Comparison of ENCODE assay signal across 8 mouse cellular contexts in genomic region chr17:6697224-6697775, GRCm38 (mm10). TPM values are rescaled to one million over a fixed set of nuclear protein-coding genes. Genes with fewer than 3 reads are reported as not detected.
DNase-seq lines count a peak whose midpoint lies in the region; ATAC-seq and TF ChIP-seq lines count a peak whose summit lies in the region.
"Not testable (repeated sequence)": the region's sequence is repeated elsewhere in the genome, so short reads cannot be mapped to it uniquely, and the experiment has no call there.

No protein-coding gene starts in this region.

- peak; percentile 37 for TF ChIP-seq RAD21 in MEL (IDR thresholded peaks at IDR 0.05; ENCODE audit: low read depth, low read length)

- not testable (repeated sequence) for H3K36me3 ChIP-seq in MEL (ENCODE audit: control insufficient read depth in 1 of 2, insufficient read depth in 2 of 2, low read length in 2 of 2); forebrain, postnatal 0 days (ENCODE audit: insufficient read depth); hindbrain, embryonic 10.5 days; neural tube, embryonic 13.5 days

- not testable (repeated sequence) for TF ChIP-seq EP300 in MEL (IDR thresholded peaks at IDR 0.05; ENCODE audit: low read depth in 1 of 2, low read length in 2 of 2)

- H3K27ac ChIP-seq in MEL (ENCODE audit: control insufficient read depth, low read depth, low read length); cerebellum, adult 2 months (ENCODE audit: insufficient read depth, low read length); forebrain, postnatal 0 days (ENCODE audit: low read depth, low read length); hindbrain, embryonic 10.5 days; neural tube, embryonic 13.5 days (replicated peaks): not testable (repeated sequence)

- peak; percentile 70; the same call in 1 of the 2 replicates for ATAC-seq in forebrain, postnatal 0 days
- ATAC-seq in neural tube, embryonic 13.5 days (ENCODE audit: low read depth): peak; percentile 74

- 17% methylated on average over 4 of the region's 4 CpGs for WGBS in cerebellum, adult 2 months
- WGBS in forebrain, postnatal 0 days: 66% methylated on average over 2 of the region's 4 CpGs
- WGBS in hindbrain, embryonic 10.5 days: 29% methylated on average over 4 of the region's 4 CpGs
- 30% methylated on average over 4 of the region's 4 CpGs for WGBS in lung, adult 2 months
- WGBS in neural tube, embryonic 13.5 days: 32% methylated on average over 3 of the region's 4 CpGs

- H3K4me1 ChIP-seq in MEL (ENCODE audit: control insufficient read depth in 1 of 2, insufficient read depth in 2 of 2, low read length in 2 of 2): peaks cover 0 to 11% of the 10 kb centered on the region in 2 experiments; a peak in 2 of 4 replicates
- H3K4me1 ChIP-seq in cerebellum, adult 2 months (ENCODE audit: control insufficient read depth, insufficient read depth, low read length); forebrain, postnatal 0 days (ENCODE audit: insufficient read depth); hindbrain, embryonic 10.5 days (replicated peaks); lung, adult 2 months (ENCODE audit: control insufficient read depth, insufficient read depth, low read length); neural tube, embryonic 13.5 days (replicated peaks): not testable (repeated sequence)

- H3K4me2 ChIP-seq in forebrain, postnatal 0 days (ENCODE audit: low read depth); neural tube, embryonic 13.5 days: not testable (repeated sequence)

- DNase-seq in MEL (ENCODE audit: low read depth, low spot score): peak; percentile 94
- peak; percentile 54 to 62 for DNase-seq in cerebellum, adult 2 months
- DNase-seq in forebrain, postnatal 0 days: peak; percentile 16
- DNase-seq in hindbrain, embryonic 10.5 days (ENCODE audit: low spot score): peak; percentile 12
- DNase-seq in kidney, postnatal 4 days: peak; percentile 56 to 72
- not testable (repeated sequence) for DNase-seq in lung, adult 2 months
- peak; percentile 55 to 66 for DNase-seq in thymus, postnatal 10 days (ENCODE audit: low spot score in 2 of 2)

- TF ChIP-seq CTCF in MEL (IDR thresholded peaks at IDR 0.05 in 2 of 3, conservative IDR thresholded peaks at IDR 0.05 in 1 of 3; ENCODE audit: control insufficient read depth in 1 of 3, insufficient read depth in 1 of 3, low read depth in 2 of 3, low read length in 3 of 3, poor library complexity in 1 of 3, severe bottlenecking in 1 of 3): peak; percentile 33 to 66 (median 44); a peak in 5 of 6 replicates
- peak; percentile 33 for TF ChIP-seq CTCF in cerebellum, adult 2 months (IDR thresholded peaks at IDR 0.05; ENCODE audit: borderline replicate concordance, insufficient read depth, low read depth, low read length)
- peak; percentile 54 for TF ChIP-seq CTCF in forebrain, postnatal 0 days (IDR thresholded peaks at IDR 0.05; ENCODE audit: low read depth)
- TF ChIP-seq CTCF in lung, adult 2 months (IDR thresholded peaks at IDR 0.05; ENCODE audit: insufficient read depth, low read length): peak; percentile 14; the same call in 1 of the 2 replicates

- not testable (repeated sequence) for H3K9ac ChIP-seq in MEL (ENCODE audit: control insufficient read depth, low read depth, low read length, poor library complexity, severe bottlenecking); forebrain, postnatal 0 days; neural tube, embryonic 13.5 days

- H3K79me2 ChIP-seq in MEL (ENCODE audit: control insufficient read depth, insufficient read depth, low read length, poor library complexity): not testable (repeated sequence)

- H3K4me3 ChIP-seq in MEL (ENCODE audit: control insufficient read depth in 1 of 2, insufficient read depth in 1 of 2, low read depth in 2 of 2, low read length in 2 of 2); cerebellum, adult 2 months (replicated peaks; ENCODE audit: insufficient read depth, low read depth, low read length); forebrain, postnatal 0 days (ENCODE audit: low read depth, low read length); hindbrain, embryonic 10.5 days; lung, adult 2 months (replicated peaks; ENCODE audit: extremely low read depth, low read depth, low read length); neural tube, embryonic 13.5 days: not testable (repeated sequence)

- not testable (repeated sequence) for H3K9me3 ChIP-seq in MEL (replicated peaks; ENCODE audit: insufficient read depth, low read length); forebrain, postnatal 0 days (ENCODE audit: low read length); hindbrain, embryonic 10.5 days; neural tube, embryonic 13.5 days

- not testable (repeated sequence) for TF ChIP-seq POLR2A in MEL (IDR thresholded peaks at IDR 0.05; ENCODE audit: control insufficient read depth in 1 of 2, insufficient read depth in 1 of 2, low read depth in 1 of 2, low read length in 2 of 2, poor library complexity in 1 of 2); cerebellum, adult 2 months (IDR thresholded peaks at IDR 0.05; ENCODE audit: borderline replicate concordance, insufficient read depth, low read length); lung, adult 2 months (IDR thresholded peaks at IDR 0.05; ENCODE audit: borderline replicate concordance, extremely low read depth, low read depth, low read length)

- H3K27me3 ChIP-seq in MEL (ENCODE audit: control insufficient read depth in 1 of 2, insufficient read depth in 2 of 2, low read length in 2 of 2); cerebellum, adult 2 months (ENCODE audit: control insufficient read depth, insufficient read depth, low read length); forebrain, postnatal 0 days (ENCODE audit: insufficient read depth, low read length); hindbrain, embryonic 10.5 days (ENCODE audit: insufficient read depth, poor library complexity, severe bottlenecking); neural tube, embryonic 13.5 days: not testable (repeated sequence)

TF ChIP-seq in MEL, 35 proteins besides CTCF, POLR2A, EP300 and RAD21:
- peak; percentile 58 for TF ChIP-seq SMC3 (IDR thresholded peaks at IDR 0.05; ENCODE audit: low read depth, low read length)

RNA-seq across cellular contexts. Expression of gene Sytl3, which starts 38.4 kb away (rescaled TPM):
- not detected in 2 replicates for total RNA-seq in MEL (2012; rRNA removed)
- polyA plus RNA-seq in MEL (2012; ENCODE audit: insufficient read depth in 1 of 2, insufficient read length in 2 of 2, low read depth in 1 of 2, low replicate concordance in 2 of 2, missing spikeins in 1 of 2): not detected
- 0.21 and 0.41 TPM in 2 replicates for polyA plus RNA-seq in cerebellum, adult 2 months (2012; rRNA removed)
- 0.81 TPM in 1 of 2 replicates, not detected in the other for total RNA-seq in forebrain, postnatal 0 days (2014; rRNA removed)
- polyA plus RNA-seq in forebrain, postnatal 0 days (2015; fragmentation: Nextera tagmentation; extraction: Ambion mirVana): 0.21 and 0.47 TPM in 2 replicates
- 0.29 TPM in 1 of 2 replicates, not detected in the other for polyA plus RNA-seq in hindbrain, embryonic 10.5 days (2016; fragmentation: Nextera tagmentation; extraction: Ambion mirVana)
- polyA plus RNA-seq in lung, adult 2 months (2012; rRNA removed): 0.70 and 1.1 TPM in 2 replicates
- 0.83 and 1.1 TPM in 2 replicates for polyA plus RNA-seq in neural tube, embryonic 13.5 days (2015; fragmentation: Nextera tagmentation; extraction: Ambion mirVana)

RNA-seq across cellular contexts. Expression of gene Dynlt1f, which starts 41.6 kb away (rescaled TPM):
- 108 and 122 TPM in 2 replicates for total RNA-seq in MEL (2012; rRNA removed)
- polyA plus RNA-seq in MEL (2012; ENCODE audit: insufficient read depth in 1 of 2, insufficient read length in 2 of 2, low read depth in 1 of 2, low replicate concordance in 2 of 2, missing spikeins in 1 of 2): 100 to 1,000 TPM in 1 of 2 experiments, not detected in 1; 148 TPM
- polyA plus RNA-seq in cerebellum, adult 2 months (2012; rRNA removed): 24.6 and 29.0 TPM in 2 replicates
- 91.6 and 111 TPM in 2 replicates for total RNA-seq in forebrain, postnatal 0 days (2014; rRNA removed)
- polyA plus RNA-seq in forebrain, postnatal 0 days (2015; fragmentation: Nextera tagmentation; extraction: Ambion mirVana): 244 and 265 TPM in 2 replicates
- polyA plus RNA-seq in hindbrain, embryonic 10.5 days (2016; fragmentation: Nextera tagmentation; extraction: Ambion mirVana): 297 and 329 TPM in 2 replicates
- polyA plus RNA-seq in lung, adult 2 months (2012; rRNA removed): 55.1 and 74.7 TPM in 2 replicates
- 340 and 377 TPM in 2 replicates for polyA plus RNA-seq in neural tube, embryonic 13.5 days (2015; fragmentation: Nextera tagmentation; extraction: Ambion mirVana)
